ENCODE assay signal across 8 mouse cellular contexts in the genomic region with DNA sequence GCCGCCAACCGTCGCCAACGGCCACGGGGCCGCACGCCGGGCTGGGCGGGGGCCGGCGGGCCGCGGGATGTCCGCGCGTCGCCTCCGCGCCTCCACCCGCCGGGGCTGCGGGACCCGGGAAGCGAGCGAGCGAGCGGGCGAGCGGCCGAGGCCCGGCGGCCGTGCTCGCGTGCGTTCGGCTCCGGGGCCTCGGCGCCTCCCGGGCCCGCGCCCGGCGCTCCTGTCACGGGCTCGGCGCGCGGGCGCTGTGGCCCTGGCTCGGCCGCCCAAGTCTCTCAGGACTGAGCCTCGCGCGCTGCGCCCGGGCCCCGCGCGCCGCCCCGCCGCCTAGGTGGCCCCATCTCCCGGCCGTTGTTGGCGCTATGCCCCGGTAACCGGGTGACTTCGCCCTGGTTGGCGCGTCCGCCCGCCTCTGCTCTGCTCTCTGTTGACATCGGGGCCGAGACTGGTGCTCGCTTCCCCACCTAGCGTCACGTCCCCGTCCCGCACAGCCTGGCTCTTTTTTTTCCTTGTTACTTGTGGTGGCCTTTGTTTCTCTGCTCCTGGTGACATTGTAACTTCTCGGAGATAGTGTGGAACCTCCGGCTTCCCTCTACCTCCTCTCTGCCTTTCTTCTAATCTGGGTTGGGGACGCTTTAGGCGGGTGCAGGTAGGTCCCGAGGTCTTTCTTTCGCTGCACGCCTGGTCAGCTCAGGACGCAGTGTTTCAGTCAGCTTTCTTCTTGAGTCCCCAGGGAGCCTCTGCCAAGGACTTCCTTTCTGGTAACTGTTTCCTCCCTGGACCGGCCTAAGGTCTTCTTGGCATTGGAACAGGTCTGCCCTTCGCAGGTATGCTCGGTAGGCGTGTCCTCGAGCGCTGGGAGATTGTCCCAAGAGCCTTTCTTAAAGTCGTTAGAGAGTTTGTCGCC. TPM values are rescaled to one million over a fixed set of nuclear protein-coding genes. Genes with fewer than 3 reads are reported as not detected.
DNase-seq lines count a peak whose midpoint lies in the region; ATAC-seq lines count a peak whose summit lies in the region.

No protein-coding gene starts in this region.

- H3K4me1 ChIP-seq in embryonic facial prominence, embryonic 12.5 days, result peaks cover 49% of the 10 kb centered on the region
- H3K4me1 ChIP-seq in liver, embryonic 11.5 days (replicated peaks; ENCODE audit: control insufficient read depth, insufficient read depth, low read length), result peaks cover 54% of the 10 kb centered on the region

- H3K27me3 ChIP-seq in embryonic facial prominence, embryonic 12.5 days, result no peaks in the 10 kb centered on the region
- H3K27me3 ChIP-seq in liver, embryonic 11.5 days (replicated peaks; ENCODE audit: control insufficient read depth, insufficient read depth, low read length), result no peaks in the 10 kb centered on the region

- H3K9me3 ChIP-seq in embryonic facial prominence, embryonic 12.5 days, result no peaks in the 10 kb centered on the region
- no peaks in the 10 kb centered on the region for H3K9me3 ChIP-seq in liver, embryonic 11.5 days (ENCODE audit: control insufficient read depth, low read length)

- H3K36me3 ChIP-seq in embryonic facial prominence, embryonic 12.5 days, result peaks cover 14% of the 10 kb centered on the region
- H3K36me3 ChIP-seq in liver, embryonic 11.5 days (ENCODE audit: control insufficient read depth, insufficient read depth, low read length), result peaks cover 3% of the 10 kb centered on the region; the same call in 1 of the 2 replicates

- peak overlapping the region; percentile 74 for H3K4me3 ChIP-seq in embryonic facial prominence, embryonic 12.5 days
- peak overlapping the region; percentile 95 for H3K4me3 ChIP-seq in liver, embryonic 11.5 days (ENCODE audit: low read depth, low read length)

- peak overlapping the region; percentile 96 for H3K27ac ChIP-seq in embryonic facial prominence, embryonic 12.5 days
- peak overlapping the region; percentile 98 for H3K27ac ChIP-seq in liver, embryonic 11.5 days (ENCODE audit: low read depth, low read length)

- H3K4me2 ChIP-seq in embryonic facial prominence, embryonic 12.5 days (replicated peaks), result peak overlapping the region; percentile 80
- peak overlapping the region; percentile 99 for H3K4me2 ChIP-seq in liver, embryonic 11.5 days

- peak overlapping the region; percentile 99 for H3K9ac ChIP-seq in embryonic facial prominence, embryonic 12.5 days
- peak overlapping the region; percentile 99 for H3K9ac ChIP-seq in liver, embryonic 11.5 days (ENCODE audit: low read depth, low read length)

- peak; percentile 68 for DNase-seq in 3T3-L1 (ENCODE audit: low read depth, low spot score)
- DNase-seq in adrenal gland, adult 2 months, result peak; percentile 78
- DNase-seq in heart, adult 9 months (ENCODE audit: low spot score in 2 of 2), result peak; percentile 69 to 73
- peak; percentile 83 for DNase-seq in kidney, adult 9 months
- peak; percentile 49 for DNase-seq in liver, embryonic 11.5 days (ENCODE audit: low spot score)
- peak; percentile 37 to 48 for DNase-seq in natural killer cell, adult 2 months (ENCODE audit: low spot score in 2 of 2)
- DNase-seq in thymus, adult 18-20 months, result peak; percentile 47 to 63

- no peak for ATAC-seq in embryonic facial prominence, embryonic 12.5 days (ENCODE audit: insufficient number of reproducible peaks, insufficient read depth, low FRiP score, low TSS enrichment)
- peak; percentile 3 for ATAC-seq in liver, embryonic 11.5 days (replicated peaks; ENCODE audit: low FRiP score)

- 1% methylated on average over 83 of the region's 97 CpGs for WGBS in embryonic facial prominence, embryonic 12.5 days
- under 1% methylated on average over 91 of the region's 97 CpGs for WGBS in liver, embryonic 11.5 days

RNA-seq across cellular contexts. Expression of a gene that starts 1.5 kb away (rescaled TPM):
- total RNA-seq in adrenal gland, adult 2 months (2021), result 10 to 100 TPM; 16.3 to 52.3 TPM
- polyA plus RNA-seq in adrenal gland, adult 2 months (2012; rRNA removed), result 72.5 and 72.6 TPM in 2 replicates
- polyA plus RNA-seq in embryonic facial prominence, embryonic 12.5 days (2016; fragmentation: Nextera tagmentation; extraction: Ambion mirVana), result 46.0 and 55.6 TPM in 2 replicates
- 40.2 and 47.4 TPM in 2 replicates for polyA plus RNA-seq in liver, embryonic 11.5 days (2014; fragmentation: Nextera tagmentation; extraction: Ambion mirVana)

RNA-seq across cellular contexts. Expression of a gene that starts 6.3 kb away (rescaled TPM):
- total RNA-seq in adrenal gland, adult 2 months (2021), result under 1 TPM in 1 of 2 experiments, not detected in 1; 0.69 TPM
- 0.12 TPM in 1 of 2 replicates, not detected in the other for polyA plus RNA-seq in adrenal gland, adult 2 months (2012; rRNA removed)
- polyA plus RNA-seq in embryonic facial prominence, embryonic 12.5 days (2016; fragmentation: Nextera tagmentation; extraction: Ambion mirVana), result not detected in 2 replicates
- polyA plus RNA-seq in liver, embryonic 11.5 days (2014; fragmentation: Nextera tagmentation; extraction: Ambion mirVana), result 0.55 and 0.66 TPM in 2 replicates

RNA-seq across cellular contexts. Expression of a gene that starts 43.5 kb away (rescaled TPM):
- total RNA-seq in adrenal gland, adult 2 months (2021), result 10 to 100 TPM; 38.9 to 46.4 TPM
- polyA plus RNA-seq in adrenal gland, adult 2 months (2012; rRNA removed), result 93.9 and 97.5 TPM in 2 replicates
- polyA plus RNA-seq in embryonic facial prominence, embryonic 12.5 days (2016; fragmentation: Nextera tagmentation; extraction: Ambion mirVana), result 17.4 and 17.5 TPM in 2 replicates
- 58.2 and 61.5 TPM in 2 replicates for polyA plus RNA-seq in liver, embryonic 11.5 days (2014; fragmentation: Nextera tagmentation; extraction: Ambion mirVana)
